Mouse (Mus musculus): Measurements from ENCODE around the gene Pml.

The Pml gene

GRCm38 (mm10) chr9:58169426-58169825 lies 80.2 kb downstream of the Pml start:
- in situ Hi-C loops (cut with MboI, MseI): no loop called here

- in situ Hi-C loops (cut with MboI, MseI): no loop called here
These were observed 80.7 kb downstream of the Pml start for GRCm38 (mm10) chr9:58168880-58169279.
